Mouse (Mus musculus) heart, adult 11 months (tissue): Measurements from ENCODE around the gene Xpnpep2.

Experiments
- DNase-seq: peaks from one replicate; pipeline ENCODE4 v3.0.0; 2022

Xpnpep2 gene

DNA sequence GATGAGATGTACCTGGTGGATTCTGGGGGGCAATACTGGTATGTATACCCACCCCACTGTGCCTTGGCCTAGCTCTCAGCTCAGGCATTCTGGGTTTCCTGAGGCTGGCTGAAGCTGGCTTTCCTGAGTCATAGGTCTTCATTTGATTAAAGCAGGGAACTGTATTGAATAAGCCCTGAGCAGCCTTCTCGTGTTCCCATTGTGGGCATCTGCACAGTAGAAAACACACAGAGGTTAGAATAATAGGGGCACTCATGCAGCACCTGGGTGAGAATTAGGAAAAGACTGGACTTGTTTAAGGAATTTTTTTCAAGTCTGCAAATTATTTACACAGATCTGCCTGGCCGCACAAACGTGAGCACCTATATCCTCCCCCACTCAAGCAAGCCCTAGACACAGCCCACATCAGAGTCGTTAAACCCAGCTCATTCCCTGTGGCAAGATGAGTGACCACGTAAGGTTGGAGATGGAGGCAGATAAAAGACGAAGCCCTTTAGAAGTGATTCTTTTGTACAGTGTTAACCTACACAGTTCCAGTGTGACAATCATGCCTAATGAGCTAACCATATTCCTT lies 18.5 kb downstream of the Xpnpep2 start:
- DNase-seq: no peak

DNA sequence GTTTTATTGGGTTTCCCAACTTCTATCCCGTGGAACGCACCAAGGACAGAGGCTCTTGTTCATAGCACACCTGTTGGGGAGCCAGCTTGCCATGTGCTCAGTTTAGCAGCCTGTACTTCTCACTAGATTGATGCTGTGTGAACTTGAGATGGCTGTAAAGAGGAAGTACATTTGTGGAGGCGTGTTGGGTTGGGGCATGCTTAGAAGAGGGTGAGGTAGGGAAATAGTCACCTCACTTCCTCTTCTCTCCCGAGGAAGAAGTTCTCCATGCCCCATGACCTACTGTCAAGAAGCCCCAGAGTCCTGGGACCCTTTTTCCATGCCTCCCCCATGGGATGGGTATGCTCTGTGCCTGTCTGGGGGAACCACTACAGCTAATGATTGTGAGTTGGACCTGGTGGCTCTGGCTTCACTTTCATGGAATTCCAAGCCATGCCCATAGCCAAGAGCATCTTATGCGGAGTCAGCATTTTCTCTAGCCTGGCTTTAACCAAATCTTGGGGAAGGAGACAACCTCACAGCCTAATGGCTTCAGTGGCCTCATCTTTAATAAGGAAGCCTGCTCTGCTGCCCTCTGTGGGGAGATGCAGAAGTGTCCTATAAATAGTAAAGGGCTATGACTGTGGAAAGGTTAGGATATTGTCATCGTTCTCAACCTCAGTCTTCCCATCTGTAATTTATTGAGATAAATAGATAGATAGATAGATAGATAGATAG lies 19.1 kb downstream of the Xpnpep2 start:
- peak; percentile 79 for DNase-seq

DNA sequence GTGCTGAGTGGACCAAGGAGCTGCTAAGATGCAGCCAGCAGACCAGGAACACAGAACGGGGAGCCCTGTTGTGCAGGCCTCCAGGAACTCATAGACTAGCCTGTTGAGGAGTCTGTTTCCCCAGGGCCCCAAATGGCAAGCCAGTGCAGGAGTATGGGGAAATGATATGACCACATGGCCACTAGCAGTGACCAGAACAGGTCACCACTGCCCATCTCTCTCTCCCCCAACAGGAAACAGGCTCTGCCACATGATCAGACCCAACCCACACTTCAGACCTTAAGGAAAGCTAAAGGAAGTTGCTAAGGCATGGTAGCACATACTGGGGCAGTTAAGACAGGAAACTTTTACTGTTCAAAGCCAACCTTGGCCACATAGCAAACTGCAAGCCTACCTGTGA lies 20.6 kb downstream of the Xpnpep2 start:
- DNase-seq: peak; percentile 21

DNA sequence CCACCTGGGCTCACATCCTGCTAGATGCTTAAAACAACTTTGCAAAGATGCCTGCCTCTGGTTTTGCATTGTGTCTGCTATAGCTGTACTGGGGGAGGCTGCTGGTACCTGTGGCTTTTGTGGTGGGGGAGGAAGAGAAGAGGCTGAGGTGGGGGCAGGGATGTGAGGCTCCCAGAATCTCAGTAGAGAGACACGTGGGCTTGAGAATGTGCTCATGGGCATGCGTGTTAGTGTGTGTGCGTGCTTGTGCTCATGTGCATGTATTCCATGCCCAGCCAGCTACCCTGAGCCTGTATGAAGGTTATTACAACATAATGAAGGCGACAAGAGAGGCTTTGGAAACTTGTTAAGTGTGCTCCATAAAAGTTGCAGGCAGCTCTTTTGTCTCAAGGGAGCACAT lies 28.4 kb downstream of the Xpnpep2 start:
- DNase-seq: peak; percentile 72

DNA sequence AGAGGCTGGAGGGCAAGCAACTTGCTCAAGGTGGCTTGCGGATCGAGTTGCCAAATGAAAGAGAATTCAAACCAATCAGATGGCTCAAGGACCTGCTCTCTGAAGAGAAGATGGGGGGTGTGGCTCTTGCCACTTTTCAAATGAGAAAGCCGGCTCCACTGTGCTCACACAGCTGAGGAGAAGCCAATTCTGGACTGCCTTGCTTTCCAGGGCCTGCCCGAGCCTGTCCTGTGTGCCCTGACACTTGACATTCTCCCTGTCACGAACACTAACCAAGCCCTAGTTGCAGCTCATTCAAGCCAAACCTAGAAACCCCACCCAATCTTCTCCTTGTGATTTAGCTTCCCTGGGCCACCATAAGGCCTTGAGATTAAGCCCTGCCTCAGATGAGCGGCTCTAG lies 29.5 kb downstream of the Xpnpep2 start:
- DNase-seq: peak; percentile 66

DNA sequence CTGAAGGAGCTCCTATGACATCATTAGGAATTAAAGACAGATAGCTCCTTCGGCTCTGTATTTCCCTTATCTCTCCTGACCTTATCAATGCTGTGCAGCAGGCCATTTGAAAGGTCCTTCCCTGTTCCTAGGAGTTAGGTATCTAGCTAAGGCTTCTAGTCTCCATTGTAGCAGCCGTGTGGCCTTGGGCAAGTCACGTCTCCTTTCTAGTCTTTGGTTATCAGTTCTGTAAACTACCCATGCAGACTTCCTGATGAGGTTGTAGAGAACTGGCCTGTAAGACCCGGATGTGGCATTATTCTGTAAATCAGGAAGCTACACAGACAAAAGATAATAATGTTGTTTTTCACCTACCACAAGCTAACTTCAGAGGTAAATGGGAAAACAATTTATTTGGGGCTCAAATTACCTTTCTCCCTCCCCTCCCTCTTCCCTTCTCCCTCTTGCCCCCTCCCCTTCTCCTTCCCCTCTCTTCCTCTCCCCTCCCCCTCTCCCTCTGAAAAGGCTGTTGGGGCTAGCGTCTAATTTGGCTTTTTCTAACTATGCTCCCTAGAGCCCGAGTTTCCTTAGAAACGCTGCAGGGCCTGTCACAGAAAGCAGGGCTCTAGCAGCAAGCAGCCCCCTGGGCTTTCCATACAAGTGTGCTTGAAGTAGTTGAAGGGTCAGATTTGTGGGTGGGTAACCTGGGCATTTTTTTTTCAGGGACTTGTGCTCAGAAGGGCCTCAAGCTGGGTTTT lies 30.2 kb downstream of the Xpnpep2 start:
- DNase-seq: peak; percentile 73

DNA sequence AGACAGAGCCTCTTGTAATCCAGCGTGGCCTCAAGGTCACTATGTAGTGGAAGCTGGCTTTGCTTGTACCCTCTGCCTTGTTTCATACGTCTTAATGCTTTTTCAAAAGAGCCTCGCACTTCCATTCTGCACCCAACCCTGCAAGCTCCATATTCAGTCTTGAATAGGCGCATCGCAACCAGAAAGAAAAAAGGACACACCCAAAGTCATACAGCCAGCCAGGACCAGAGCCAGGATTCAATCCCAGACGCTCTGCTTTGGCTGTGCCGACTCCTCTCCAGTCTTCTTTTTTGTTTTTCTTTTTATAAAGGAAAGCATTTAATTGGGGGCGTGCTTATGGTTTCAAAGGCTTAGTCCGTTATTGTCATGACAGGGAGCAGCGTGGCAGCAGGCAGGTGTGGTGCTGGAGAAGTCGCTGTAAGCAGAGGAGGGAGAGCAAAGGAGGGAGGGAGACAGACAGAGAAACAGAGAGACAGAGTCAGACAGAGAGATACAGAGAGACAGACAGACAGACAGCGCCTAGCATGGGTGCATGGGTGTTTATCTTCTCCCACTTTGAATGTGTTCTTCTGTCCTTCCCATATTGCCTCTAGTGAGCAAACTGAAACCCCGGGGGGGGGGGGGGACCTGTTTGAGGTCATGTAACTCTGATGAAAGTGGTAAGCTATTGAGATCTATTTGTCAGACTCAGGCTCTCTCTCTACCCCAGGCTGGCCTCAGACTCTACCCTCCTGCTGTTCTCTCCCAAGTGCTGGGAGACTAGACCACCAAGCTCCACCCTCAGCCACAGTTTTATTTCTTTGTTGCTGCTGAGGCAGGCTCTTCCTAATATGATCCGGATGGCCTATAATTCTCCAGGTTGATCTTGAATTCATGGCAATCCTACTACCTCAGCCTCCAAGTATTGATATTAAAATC lies 31.1 kb downstream of the Xpnpep2 start:
- DNase-seq: peak; percentile 51

DNA sequence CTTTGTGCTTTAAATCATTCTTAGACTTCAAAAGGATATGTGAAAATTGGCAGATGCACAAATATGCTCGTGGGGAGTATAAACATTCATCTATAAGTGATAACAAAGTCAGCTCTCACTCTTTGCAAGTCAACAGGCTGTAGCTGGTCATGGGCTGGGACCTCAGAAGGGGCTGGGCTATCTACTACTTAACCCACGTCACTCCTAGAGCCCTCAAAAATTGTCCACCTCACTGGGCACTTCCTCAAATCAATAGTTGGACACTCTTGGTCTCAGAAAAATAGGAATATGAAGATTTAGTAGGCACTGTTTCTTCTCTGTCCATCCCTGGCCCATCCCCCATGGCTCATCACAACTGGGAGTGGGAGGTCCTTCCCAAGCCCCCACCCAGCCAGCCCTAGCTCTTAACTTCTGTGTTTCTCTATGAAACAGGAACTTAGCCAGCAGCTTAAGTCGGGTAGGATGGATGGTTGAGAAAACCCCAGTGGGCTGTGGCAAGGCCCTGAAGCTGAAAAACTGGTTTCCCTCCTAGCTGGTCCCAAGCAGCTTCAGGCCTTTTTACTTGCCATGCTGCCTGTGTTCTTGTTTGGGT lies 31.9 kb downstream of the Xpnpep2 start:
- peak; percentile 90 for DNase-seq

DNA sequence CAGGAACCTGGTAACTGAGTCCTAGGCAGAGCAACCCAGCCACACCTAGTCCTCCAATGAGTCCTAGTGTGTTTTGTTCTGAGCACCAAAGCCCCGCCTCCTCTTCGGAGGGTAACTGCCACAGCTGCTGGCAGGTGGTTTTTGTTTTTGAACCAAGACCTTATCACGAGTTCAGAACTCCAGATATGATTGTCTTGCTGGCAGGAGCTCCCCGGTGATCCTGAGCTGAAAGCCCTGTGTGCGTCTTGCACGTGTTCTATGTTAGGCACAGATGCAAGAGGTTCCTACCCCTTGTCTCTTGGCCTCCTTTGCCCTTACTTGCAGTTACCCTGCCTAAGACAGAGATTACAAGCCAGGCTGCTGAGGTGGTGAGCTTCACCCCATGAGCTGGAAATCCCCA lies 33.0 kb downstream of the Xpnpep2 start:
- no peak for DNase-seq

DNA sequence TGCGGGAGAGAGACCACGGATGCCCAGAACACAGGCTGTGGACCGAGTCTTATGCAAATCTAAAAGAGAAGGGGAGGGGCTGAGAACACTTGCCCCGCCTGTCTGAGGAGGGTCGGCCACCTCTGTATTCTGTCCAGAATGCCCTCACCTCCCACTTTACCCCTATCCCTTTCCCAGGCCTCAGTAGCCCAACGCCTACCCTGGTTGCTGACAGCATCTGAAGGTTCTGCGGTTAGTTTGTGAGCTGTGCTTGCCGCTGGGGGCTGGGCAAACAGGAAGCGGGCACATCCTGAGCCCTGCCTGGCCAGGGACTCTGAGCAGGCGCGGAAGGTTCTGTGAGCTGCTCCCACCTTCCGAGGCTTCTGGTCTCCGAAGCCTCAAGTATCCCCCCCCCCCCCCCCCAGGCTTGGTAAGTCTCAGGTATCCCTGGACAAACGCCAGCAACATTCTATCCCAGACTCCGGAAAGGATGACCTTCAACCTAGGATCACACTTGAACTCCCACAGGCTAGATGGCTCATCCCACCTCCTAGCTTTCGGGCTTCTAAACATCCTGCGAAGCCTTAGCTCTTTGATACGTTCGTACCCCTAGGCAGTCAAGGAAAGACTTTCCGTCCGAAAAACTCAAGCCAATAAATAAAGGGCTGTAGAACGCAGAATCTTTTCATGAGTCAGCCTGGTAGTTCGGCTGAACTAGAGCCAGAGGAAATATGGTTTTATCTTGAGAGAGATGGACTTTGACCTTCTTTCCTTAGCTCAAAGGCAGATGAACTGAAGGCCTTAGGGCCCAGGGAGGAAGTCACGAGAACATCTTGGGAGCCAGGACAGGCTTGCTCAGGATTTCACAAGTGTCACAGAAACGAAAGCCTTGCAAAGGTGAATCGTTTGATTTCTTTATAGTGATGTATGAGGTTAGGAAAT lies 35.1 kb downstream of the Xpnpep2 start:
- peak; percentile 94 for DNase-seq

DNA sequence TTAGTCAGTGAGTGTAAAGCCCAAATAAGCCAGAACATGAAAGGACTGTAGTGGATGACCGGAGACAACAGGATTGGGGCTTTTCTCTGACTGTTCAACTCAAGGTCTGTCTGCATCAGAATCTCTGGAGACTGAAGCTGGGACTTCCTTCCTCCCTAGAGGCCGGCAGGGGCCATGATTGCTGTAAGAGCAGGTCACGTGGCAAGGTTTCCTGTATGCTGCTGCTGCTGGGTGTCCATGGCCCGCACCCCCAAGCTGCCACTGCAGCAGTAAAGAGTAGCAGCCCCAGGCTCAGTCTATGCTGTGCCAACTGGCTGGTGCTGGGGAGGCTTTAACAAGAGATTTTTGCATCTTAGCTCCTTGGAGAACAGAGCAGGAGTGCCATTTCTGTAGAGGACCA lies 37.7 kb downstream of the Xpnpep2 start, which contains the start of gene Sash3:
TSS of gene Sash3 (plus strand) at position 175 of the 400 bp plus-strand sequence.
- DNase-seq: peak; percentile 95

DNA sequence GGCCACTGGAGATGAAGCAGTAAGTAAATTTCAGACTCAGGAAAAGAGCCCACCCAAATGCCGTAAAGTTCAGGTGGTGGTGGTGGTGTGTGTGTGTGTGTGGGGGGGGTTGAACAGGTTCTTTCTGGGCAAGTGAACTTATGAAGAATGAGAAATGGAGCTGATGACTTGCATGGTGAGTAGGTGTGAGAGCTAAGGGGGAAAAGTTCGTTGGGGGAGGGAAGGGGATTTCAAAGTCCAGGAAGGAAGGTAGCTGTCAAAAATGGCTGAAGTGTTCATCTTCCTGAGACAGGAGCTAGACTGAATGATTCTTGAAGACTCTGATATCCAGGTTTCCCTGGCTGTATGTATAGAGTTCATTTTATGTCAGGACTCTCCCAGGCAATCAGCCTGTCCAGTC lies 38.7 kb downstream of the Xpnpep2 start:
- peak; percentile 35 for DNase-seq

DNA sequence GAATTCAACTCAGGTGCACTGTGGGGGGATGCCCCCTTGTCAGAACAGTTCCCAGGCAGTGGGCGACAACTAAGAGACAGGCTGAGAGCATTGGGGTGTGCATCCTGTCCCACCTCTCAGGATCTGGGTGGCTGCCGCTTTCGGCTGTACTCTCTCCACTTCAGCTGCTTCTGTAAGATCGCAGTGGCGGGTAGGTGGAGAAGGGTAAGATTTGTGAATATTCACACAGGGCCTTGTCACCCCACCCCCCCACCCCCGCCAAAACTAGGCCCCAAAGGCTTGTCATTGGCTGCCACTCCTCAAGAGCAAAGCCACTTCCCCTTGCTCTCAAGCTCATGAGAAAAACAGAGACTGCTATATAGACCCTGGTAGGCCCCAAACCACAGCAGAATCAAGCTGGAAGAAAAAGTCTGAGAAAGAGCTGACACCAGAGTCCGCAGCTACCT lies 39.2 kb downstream of the Xpnpep2 start:
- peak; percentile 88 for DNase-seq

DNA sequence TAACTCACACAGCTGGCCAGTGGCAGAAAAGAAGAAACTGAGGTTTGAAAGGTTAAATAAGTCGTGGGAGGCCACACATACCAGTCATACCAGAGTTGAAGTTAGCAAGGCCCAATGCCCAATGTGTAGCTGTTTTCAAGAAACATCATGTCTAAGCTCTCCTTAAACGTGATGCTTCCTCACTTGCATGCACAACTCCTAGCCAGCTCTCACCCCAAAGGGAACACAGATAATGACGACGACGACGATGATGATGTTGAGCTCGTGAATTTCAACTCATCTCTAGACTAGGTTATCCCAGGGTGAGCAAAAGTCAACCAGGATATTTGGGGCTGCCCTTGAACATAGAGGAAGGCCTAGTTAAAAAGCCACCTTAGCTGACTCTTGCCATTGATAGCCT lies 43.6 kb downstream of the Xpnpep2 start:
- peak; percentile 53 for DNase-seq

DNA sequence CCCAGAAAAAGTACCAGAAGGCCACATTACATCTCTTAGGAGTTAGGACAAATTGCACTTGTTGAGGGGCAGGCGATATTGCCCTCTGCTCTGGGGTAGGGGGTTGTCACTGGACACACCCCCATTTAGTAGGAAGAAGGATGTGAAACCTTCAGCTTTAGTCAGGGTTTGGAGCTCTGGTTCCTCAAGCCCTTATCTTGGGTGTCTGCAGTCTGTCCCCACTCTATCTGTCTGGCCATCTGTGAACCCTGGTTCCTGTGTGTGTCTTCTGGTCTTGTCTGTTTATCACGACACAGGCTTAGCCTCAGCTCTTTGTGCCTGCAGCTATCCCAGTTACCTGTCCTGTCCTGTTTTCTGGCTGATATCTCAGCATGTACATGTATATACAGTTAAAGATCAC lies 44.9 kb downstream of the Xpnpep2 start:
- peak; percentile 69 for DNase-seq

DNA sequence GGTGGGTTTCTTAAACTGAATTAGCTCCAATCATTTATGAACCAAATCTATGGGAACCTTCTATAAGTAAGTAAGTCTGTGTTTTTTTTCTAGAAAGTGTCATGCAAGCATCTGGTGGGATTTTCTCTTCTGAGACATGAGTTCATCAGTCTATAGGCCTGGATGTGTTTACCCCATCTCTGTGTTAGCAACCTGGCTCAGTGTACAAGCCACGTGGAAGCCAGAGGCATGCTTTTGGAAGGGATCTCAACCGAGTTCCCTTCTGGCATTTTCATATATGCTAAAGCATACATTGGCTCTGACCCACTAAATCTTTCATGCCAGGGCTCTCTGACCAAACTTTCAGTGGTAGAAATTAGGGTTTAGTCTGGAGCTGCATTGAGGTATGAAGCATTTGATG lies 45.4 kb downstream of the Xpnpep2 start:
- DNase-seq: peak; percentile 34

DNA sequence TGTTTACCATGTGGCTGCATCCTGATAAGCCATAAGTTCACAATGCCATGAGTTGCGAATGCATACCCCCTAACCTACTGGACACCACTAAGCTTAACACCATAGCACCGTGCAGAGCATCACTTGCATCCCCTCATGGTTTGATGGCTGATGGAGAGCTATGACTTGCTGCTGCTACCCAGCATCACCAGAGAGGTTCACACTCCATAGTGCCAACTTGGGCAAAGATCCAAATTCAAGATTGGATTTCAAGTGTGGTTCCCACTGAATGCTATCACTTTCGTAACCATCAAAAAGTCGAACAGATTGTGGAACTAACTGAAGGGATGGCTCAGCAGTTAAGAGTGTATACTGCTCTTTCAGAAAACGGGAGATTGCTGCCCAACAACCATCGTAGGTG lies 47.0 kb downstream of the Xpnpep2 start:
- DNase-seq: peak; percentile 31

DNA sequence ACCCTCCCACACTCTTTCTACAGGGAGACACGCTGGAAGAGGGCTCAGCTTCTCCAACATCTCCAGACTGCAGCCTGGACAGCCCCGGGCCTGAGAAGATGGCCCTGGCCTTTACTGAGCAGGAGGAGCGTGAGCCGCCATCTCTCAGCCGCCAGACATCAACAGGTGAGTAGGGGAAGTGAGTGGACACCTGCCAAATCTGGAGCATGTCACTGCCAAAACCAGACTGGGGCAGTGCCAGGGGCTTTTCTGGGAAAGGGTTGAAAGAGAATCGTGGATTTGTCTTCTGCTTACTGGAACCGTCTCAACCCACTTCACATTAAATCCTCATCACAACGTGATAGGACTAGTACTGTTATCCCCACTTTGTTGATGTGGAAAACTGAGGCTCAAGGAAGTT lies 48.9 kb downstream of the Xpnpep2 start:
- DNase-seq: peak; percentile 45

DNA sequence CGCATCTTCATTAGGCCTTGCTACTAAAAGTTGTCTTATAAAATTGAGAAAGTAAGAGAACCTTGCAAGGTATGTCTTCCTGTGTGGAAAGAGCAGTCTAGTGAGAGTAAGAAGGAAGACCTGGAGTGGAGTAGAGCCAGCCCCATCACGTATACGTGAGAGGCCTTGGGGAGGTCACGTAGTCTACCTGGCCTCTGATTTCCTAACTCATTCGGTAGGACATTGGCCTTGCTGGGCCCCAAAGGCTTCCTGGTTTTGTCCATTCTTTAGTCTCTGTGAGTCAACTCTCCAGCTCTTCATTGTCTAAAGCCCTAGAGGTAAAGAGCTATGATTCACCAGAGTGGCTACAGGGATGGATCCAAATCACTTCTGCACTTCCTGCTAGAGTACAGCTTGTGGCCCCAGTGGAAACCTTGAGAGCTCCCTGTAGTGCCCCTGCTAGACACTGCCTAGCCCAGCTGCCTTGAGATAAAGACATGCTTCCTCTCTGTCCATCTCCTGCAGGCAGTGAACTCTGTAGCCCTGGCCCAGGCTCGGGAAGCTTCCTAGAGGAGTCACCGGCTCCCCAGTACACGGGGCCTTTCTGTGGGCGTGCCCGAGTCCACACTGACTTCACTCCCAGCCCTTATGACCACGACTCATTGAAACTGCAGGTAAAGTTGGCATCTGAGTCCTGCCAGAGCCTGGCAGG lies 49.8 kb downstream of the Xpnpep2 start:
- peak; percentile 44 for DNase-seq

DNA sequence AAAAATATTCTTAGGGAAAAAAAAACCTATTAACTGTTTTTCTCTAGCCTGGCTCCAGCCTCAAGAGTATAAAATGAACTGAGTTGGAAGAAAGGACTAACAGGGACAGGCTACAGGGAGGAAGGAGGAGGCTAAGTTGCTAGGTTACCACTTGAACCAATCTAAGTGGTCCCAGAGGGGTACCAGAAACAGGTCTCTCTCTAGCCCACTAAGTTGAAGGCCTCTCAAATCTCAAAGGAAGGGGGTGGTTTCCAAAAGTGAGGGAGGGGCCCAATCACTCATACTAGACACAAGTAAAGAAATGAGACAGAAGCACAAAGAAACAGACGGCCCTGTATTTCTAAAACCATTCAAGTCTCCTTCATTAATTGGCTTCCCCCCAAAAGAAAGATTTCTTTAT lies 61.4 kb downstream of the Xpnpep2 start:
- no peak for DNase-seq

DNA sequence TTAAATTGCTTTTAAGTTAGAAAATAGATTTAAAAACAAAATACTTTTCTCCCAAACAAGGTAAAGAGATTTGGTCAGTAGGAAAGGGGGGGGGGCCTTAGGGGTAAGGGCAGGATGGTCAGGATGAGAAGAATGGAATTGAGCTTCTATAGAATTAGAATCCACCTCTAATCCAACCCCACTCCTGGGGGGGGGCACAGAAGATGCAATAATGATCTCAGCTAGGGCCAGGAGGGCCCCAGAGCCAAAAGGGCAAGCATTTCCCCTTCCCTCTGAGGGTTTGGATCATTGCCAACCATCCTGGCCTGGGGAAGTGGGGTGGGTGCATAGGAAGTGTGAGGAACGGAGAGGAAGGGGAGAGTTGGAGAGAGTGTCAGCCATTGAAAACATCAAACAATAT lies 61.8 kb downstream of the Xpnpep2 start:
- DNase-seq: no peak
